Mouse (Mus musculus): ENCODE results near the gene Ddx3x.
"Not testable (repeated sequence)": the region's sequence is repeated elsewhere in the genome, so short reads cannot be mapped to it uniquely, and the experiment has no call there.

The Ddx3x gene

GRCm38 (mm10) chrX:13280409-13281328 lies at the start of gene Ddx3x:
Gene Ddx3x, plus strand, starts transcription at chrX:13280970.
- DNase-seq, result peak; percentile 91

DNA sequence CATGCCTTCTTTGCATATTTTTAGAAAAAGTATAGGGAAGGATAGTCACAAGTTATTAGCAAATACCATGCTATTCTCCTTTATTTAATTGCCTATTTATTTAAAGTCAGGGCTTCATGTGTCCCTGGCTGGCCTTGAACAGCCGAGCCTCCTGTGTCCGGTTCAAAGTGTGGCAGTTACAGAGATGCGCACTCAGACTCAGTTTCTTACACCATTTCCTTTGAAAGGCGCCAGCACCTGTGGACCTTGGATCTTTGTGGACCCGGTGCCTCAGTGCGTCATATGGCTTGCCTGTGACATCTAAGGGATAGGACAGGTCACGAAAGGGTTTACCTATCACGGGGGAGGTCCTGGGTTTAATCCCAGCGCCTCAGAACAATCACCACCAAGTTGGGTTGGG lies 49.5 kb upstream of the Ddx3x start:
- DNase-seq, result no peak

DNA sequence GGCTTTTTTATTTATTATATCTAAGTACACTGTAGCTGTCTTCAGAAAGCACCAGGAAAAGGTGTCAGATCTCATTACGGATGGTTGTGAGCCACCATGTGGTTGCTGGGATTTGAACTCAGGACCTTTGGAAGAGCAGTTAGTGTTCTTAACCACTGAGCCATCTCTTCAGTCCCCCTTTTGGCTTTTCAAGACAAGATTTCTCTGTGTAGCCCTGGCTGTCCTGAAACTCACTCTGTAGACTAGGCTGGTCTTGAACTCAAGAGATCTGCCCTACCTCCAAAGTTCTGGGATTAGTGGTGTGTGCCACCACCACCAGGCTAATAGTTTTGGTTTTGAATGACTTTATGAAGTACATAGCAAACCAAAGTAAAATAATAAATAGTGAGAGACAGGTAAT lies 47.9 kb upstream of the Ddx3x start:
- not testable (repeated sequence) for DNase-seq

GRCm38 (mm10) chrX:13233631-13234030 lies 47.1 kb upstream of the Ddx3x start:
- DNase-seq, result no peak

DNA sequence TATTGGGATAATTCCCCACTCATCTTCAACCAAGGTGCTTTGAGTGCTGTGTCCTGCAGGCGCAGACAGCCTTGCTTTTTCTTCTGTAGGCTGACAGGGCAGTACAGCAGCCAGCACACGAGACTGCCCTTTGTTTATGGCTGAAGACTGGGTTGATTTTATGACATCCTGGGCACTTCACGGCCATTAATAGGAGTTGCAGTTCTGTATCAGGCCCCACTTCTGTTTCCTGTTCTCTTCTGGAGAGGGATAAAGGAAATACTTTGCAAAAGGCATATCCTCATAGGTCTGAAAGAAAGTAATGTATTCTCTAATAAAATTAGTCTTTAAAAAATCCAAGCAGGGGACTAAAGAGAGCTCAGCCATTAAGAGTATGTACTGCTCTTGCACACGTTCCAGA lies 46.1 kb upstream of the Ddx3x start:
- no peak for DNase-seq

- DNase-seq, result peak; percentile 22
Measured at GRCm38 (mm10) chrX:13236100-13236568, 44.6 kb upstream of the Ddx3x start.

DNA sequence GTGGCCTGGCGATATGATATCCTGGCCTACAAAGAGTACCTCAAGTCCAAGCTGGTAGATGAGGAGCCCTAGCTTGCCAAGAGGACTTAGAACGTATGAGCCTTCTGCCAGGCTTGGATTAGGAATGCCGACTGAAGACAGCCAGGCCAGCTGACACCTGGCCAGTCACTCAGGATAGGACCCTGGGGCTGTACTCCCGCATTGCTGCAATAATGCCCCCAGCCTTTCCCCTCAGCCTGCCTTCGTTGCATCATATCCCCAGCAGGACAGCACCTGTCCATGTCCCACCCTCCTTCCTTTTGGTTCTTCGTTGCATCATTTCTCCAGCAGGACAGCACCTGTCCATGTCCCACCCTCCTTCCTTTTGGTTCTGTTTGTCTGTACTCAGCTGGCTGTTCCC lies 41.3 kb upstream of the Ddx3x start:
- DNase-seq, result no peak

GRCm38 (mm10) chrX:13240646-13241425 lies 39.9 kb upstream of the Ddx3x start:
- no peak for DNase-seq

GRCm38 (mm10) chrX:13241426-13242319 lies 39.1 kb upstream of the Ddx3x start:
- peak; percentile 52 for DNase-seq

DNA sequence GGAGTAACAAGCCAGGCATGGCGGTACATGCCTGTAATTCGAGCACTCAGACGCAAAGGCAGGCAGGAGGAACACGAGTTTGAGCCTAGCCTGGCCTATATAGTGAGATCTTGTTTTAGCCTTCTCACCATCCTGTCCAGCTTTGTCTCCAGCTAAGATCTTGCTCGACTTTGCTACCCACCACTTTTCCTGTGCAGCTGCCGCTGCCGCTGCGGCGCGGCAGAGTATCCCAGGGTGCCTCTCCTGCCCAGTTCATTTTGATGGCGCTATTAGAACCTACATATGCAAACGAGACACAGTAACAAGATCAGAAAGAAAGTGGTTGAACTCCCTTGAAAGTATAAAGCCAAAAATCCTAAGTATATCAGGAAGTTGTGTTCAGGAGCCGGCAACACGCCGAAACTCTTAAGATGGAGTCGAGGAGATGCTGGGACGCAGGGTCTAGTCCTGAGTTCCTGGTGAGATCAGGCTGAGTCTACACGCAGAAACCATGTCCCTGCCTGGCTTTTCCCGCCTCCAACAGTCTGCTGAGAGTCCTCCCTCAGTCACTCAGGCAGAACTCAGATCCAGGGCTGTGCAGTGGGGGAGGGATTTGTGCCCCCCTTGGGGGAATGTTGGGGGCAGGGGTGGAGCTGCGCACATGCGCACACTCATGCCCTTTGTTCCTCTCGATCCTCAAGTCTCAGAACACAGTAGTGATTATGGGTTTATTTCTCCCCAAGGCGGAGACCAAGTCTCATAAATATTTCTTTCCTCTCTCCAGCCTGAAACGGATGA lies 38.3 kb upstream of the Ddx3x start:
- DNase-seq, result peak; percentile 90

GRCm38 (mm10) chrX:13243133-13244123 lies 37.3 kb upstream of the Ddx3x start:
- peak; percentile 35 for DNase-seq

DNA sequence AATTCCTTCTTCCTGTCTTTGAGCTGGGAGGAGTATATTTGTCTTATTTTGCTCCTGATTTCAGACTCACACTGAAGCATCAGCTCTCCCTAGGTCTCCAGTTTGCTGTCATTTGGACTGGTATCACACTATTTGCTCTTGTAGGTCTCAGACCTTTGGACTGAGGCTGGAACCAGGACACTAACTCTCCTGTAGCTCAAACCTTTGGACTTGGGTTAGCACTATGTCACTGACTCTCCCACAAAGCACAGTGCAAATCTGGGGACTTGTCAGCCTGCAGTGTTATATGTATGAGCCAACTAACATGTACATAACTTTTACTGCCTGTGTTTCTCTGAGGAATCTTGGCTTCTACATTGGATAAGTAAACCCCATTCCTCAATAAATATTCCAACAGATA lies 36.2 kb upstream of the Ddx3x start:
- DNase-seq, result peak; percentile 16

GRCm38 (mm10) chrX:13245027-13245426 lies 35.7 kb upstream of the Ddx3x start:
- peak; percentile 54 for DNase-seq

GRCm38 (mm10) chrX:13251683-13252082 lies 29.1 kb upstream of the Ddx3x start:
- DNase-seq, result no peak

- DNase-seq, result no peak
Measured at GRCm38 (mm10) chrX:13254273-13254672, 26.5 kb upstream of the Ddx3x start.

DNA sequence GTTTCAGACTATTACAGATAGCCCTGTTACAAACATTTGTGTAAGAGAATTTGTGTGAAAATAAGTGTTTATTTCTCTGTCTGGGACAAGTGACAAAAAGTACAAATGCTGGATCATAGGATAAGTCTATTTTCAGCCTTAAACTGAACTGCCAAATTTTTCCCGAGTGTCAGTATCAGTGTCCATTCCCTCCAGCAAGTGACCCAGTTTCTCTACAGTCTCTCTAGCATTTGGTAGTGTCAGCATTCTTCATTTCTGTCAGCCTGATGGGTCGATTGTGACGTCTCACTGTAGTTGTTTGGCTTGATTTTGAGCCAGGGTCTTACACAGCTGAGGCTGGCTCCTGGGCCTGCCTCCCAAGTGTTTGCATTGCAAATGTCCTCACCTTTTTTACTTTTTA lies 17.4 kb upstream of the Ddx3x start:
- DNase-seq, result no peak

DNA sequence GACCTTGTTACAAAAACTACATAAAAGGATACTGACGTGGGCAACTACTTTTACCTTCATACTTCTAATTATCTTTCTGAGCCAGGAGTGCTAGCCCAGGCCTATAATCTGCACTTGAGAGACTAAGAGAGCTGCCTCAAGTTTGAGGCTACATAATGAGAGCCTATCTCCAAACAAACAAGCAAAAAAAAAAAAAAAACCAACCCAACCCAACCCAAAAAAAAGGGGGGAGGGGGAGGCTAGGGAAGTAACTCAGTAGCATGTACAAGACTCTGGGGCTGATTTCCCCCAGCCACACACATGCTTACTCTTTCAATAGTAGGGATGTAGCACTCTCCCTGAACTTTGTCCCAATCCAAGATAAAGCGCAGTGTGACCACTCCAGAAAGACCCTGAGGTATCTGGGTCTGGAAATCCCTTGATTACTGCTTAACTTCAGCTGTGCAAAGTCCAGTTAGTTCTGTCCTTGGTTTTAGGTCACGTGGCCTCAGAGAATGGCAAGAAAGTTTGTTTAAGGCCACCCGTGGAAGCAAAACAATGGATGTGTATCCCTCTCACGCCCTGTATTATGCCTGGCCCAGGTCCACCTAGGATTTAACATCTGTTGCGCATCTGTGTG lies 5.1 kb upstream of the Ddx3x start:
- DNase-seq, result peak; percentile 11

- no peak for DNase-seq
Measured at GRCm38 (mm10) chrX:13278996-13279395, 1.8 kb upstream of the Ddx3x start.

- DNase-seq, result peak; percentile 59
Measured at GRCm38 (mm10) chrX:13280037-13280408, 747 bp upstream of the Ddx3x start.
